Mouse (Mus musculus): Measurements from ENCODE around the gene Pex26. TPM values are rescaled to one million over a fixed set of nuclear protein-coding genes. Genes with fewer than 3 reads are reported as not detected.

Pex26 gene
- polyA plus RNA-seq, 1 experiment, result 13.5 TPM

DNA sequence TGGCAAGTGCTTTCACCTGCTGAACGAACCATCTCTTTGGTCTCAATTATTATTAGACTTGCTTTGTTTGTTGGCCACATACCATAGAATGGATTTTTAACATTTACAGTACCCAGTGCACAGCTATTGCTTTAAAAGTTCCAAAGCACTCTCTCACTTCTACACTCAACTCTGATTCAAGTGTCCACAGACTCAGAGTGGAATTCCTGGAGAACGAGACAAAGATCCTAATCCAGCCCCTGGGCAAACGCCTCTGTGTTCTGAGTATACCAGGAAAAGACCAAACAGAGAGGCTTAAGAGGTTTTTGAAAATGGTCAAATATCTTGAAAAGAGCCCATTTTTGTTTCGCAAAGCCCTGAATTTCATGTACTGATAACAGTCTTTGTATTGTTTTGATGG is 29.5 kb downstream of the Pex26 start:
- 65% methylated on average over 4 of the region's 4 CpGs for WGBS
- TF ChIP-seq POLR2A (IDR thresholded peaks at IDR 0.05; ENCODE audit: borderline replicate concordance, extremely low read depth, low read depth, low read length) (no peak), CTCF (IDR thresholded peaks at IDR 0.05; ENCODE audit: insufficient read depth, low read length) (no peak)
- no peak overlapping the region for H3K4me3 ChIP-seq (replicated peaks; ENCODE audit: extremely low read depth, low read depth, low read length)
- DNase-seq, result no peak
- peaks cover 8% of the 10 kb centered on the region for H3K4me1 ChIP-seq (ENCODE audit: control insufficient read depth, insufficient read depth, low read length)

DNA sequence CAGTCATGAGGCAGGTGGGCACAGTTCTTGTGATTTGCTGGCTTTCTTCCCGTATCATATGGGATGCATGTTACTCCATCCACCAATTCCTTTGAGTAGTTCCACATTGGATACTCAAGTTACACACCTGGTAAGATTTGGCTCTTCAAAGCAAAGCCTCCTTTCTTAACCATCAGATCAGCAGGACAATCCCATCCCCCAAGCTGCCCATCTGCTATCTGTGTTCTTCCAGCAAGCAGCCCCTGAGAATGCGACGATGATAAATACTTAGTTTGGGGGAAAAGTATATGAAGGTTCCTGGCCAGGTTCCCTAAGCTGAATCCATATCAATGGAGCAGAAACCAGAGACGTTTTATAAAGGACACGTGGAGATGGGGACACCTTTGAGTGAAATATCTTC is 30.8 kb downstream of the Pex26 start:
- no peak for TF ChIP-seq CTCF (IDR thresholded peaks at IDR 0.05; ENCODE audit: insufficient read depth, low read length)
- 75% methylated on average over 5 of the region's 5 CpGs for WGBS
- peaks cover 8% of the 10 kb centered on the region for H3K4me1 ChIP-seq (ENCODE audit: control insufficient read depth, insufficient read depth, low read length)

DNA sequence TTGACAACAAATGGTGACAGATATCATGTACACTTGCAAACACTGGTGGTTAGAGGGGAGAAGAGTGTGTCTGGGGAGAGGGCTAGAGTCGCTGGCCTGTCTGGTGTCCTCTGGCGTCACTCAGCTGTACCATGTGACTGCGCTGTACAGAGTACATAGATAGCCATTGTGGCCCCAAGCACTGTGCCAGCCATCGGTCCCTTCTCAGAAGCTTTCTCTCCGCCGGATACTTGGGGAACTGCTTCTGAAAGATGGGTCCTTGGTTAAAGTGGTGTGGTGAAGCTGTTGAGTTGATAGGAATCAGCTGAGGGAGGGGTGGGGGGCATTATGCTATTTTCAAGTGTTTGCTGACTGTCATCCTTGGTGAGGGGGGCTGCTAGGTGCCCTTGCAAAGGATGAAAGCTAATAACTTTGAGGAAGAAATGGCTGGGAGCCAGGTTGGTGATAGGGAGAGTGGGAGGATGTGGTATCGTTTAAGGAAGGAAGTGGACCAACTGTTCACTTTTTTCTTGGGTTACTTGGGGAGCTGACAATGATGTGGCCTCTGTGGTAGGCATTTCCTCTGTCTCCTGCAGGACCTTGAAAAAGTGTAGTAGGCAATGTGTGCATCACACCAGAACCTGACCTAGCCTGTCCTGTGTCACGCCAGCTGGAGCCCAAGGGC is 31.3 kb downstream of the Pex26 start:
- H3K4me1 ChIP-seq (ENCODE audit: control insufficient read depth, insufficient read depth, low read length), result peaks cover 8% of the 10 kb centered on the region
- TF ChIP-seq POLR2A (IDR thresholded peaks at IDR 0.05; ENCODE audit: borderline replicate concordance, extremely low read depth, low read depth, low read length) (no peak), CTCF (IDR thresholded peaks at IDR 0.05; ENCODE audit: insufficient read depth, low read length) (no peak)
- no peak overlapping the region for H3K4me3 ChIP-seq (replicated peaks; ENCODE audit: extremely low read depth, low read depth, low read length)
- 67% methylated on average over 8 of the region's 8 CpGs for WGBS
- DNase-seq, result no peak

More for the DNA sequence above, 30.8 kb downstream of the Pex26 start:
- H3K4me3 ChIP-seq (replicated peaks; ENCODE audit: extremely low read depth, low read depth, low read length), result no peak overlapping the region
- DNase-seq, result no peak

GRCm38 (mm10) chr6:121215336-121215735 is 31.9 kb downstream of the Pex26 start:
- H3K4me1 ChIP-seq (ENCODE audit: control insufficient read depth, insufficient read depth, low read length), result peaks cover 6% of the 10 kb centered on the region
- DNase-seq, result no peak
- H3K4me3 ChIP-seq (replicated peaks; ENCODE audit: extremely low read depth, low read depth, low read length), result no peak overlapping the region
- WGBS, result 57% methylated on average over 5 of the region's 5 CpGs
- TF ChIP-seq POLR2A (IDR thresholded peaks at IDR 0.05; ENCODE audit: borderline replicate concordance, extremely low read depth, low read depth, low read length) (no peak), CTCF (IDR thresholded peaks at IDR 0.05; ENCODE audit: insufficient read depth, low read length) (no peak)

GRCm38 (mm10) chr6:121215896-121216295 is 32.4 kb downstream of the Pex26 start:
- WGBS, result 80% methylated on average over 6 of the region's 6 CpGs
- TF ChIP-seq POLR2A (IDR thresholded peaks at IDR 0.05; ENCODE audit: borderline replicate concordance, extremely low read depth, low read depth, low read length) (no peak), CTCF (IDR thresholded peaks at IDR 0.05; ENCODE audit: insufficient read depth, low read length) (no peak)
- DNase-seq, result no peak
- Histone ChIP-seq H3K4me1 (ENCODE audit: control insufficient read depth, insufficient read depth, low read length) (peaks cover 5% of the 10 kb centered on the region; the same call in 1 of the 2 replicates), H3K4me3 (replicated peaks; ENCODE audit: extremely low read depth, low read depth, low read length) (no peak overlapping the region)

GRCm38 (mm10) chr6:121216589-121217255 is 33.3 kb downstream of the Pex26 start:
- no peak for DNase-seq
- no peak for TF ChIP-seq POLR2A (IDR thresholded peaks at IDR 0.05; ENCODE audit: borderline replicate concordance, extremely low read depth, low read depth, low read length)
- H3K4me1 ChIP-seq (ENCODE audit: control insufficient read depth, insufficient read depth, low read length), result no peaks in the 10 kb centered on the region; the same call in 1 of the 2 replicates
- WGBS, result 70% methylated on average over 5 of the region's 5 CpGs
- no peak overlapping the region for H3K4me3 ChIP-seq (replicated peaks; ENCODE audit: extremely low read depth, low read depth, low read length)

DNA sequence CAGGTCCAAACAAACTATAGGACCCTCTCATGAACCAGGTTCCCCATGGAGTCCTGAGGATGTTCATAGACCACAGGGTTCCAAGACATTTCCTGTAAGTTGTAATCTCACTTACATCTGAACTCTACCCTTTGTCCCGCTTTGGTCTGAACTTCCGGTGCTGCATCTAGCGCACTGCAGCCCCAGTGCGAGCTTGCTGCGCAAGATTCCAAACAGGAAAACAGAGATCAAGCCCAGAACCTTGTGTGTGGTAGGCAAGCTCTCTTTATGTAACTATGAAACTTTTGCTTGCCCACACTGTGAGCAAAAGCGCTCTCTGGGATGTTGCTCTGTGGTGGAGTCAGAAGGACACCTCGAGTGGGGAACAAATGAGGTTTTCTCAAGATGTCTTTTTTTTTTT is 34.5 kb downstream of the Pex26 start:
- DNase-seq, result no peak
- H3K4me3 ChIP-seq (replicated peaks; ENCODE audit: extremely low read depth, low read depth, low read length), result no peak overlapping the region
- no peaks in the 10 kb centered on the region for H3K4me1 ChIP-seq (ENCODE audit: control insufficient read depth, insufficient read depth, low read length)
- WGBS, result 57% methylated on average over 7 of the region's 7 CpGs
- no peak for TF ChIP-seq POLR2A (IDR thresholded peaks at IDR 0.05; ENCODE audit: borderline replicate concordance, extremely low read depth, low read depth, low read length)
- no peak for TF ChIP-seq CTCF (IDR thresholded peaks at IDR 0.05; ENCODE audit: insufficient read depth, low read length)

- no peak for TF ChIP-seq POLR2A (IDR thresholded peaks at IDR 0.05; ENCODE audit: borderline replicate concordance, extremely low read depth, low read depth, low read length)
- TF ChIP-seq CTCF (IDR thresholded peaks at IDR 0.05; ENCODE audit: insufficient read depth, low read length), result no peak
- Histone ChIP-seq H3K4me1 (ENCODE audit: control insufficient read depth, insufficient read depth, low read length) (no peaks in the 10 kb centered on the region), H3K4me3 (replicated peaks; ENCODE audit: extremely low read depth, low read depth, low read length) (no peak overlapping the region)
- no peak for DNase-seq
- 78% methylated on average over 4 of the region's 4 CpGs for WGBS
Measured at GRCm38 (mm10) chr6:121219406-121219805, 35.9 kb downstream of the Pex26 start.

DNA sequence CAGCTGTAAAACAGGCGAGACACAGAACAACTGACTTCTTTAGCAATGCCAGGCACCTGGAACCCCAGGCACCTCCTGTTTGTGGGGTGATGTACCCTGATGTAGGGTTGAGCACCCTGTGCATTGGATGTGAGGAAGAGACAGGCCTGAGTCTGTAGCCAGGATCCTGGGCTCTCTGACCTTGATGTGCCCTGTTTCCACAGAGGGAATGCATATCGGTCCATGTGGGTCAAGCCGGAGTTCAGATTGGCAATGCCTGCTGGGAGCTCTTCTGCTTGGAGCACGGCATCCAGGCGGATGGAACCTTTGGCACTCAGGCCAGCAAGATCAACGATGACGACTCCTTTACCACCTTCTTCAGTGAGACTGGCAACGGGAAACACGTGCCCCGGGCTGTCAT is 36.7 kb downstream of the Pex26 start:
- Histone ChIP-seq H3K4me1 (ENCODE audit: control insufficient read depth, insufficient read depth, low read length) (no peaks in the 10 kb centered on the region), H3K4me3 (replicated peaks; ENCODE audit: extremely low read depth, low read depth, low read length) (no peak overlapping the region)
- no peak for TF ChIP-seq CTCF (IDR thresholded peaks at IDR 0.05; ENCODE audit: insufficient read depth, low read length)
- no peak for TF ChIP-seq POLR2A (IDR thresholded peaks at IDR 0.05; ENCODE audit: borderline replicate concordance, extremely low read depth, low read depth, low read length)
- no peak for DNase-seq
- 91% methylated on average over 10 of the region's 10 CpGs for WGBS

Measured in lung, adult 2 months (tissue).